Mouse (Mus musculus) subcutaneous adipose tissue, adult 2 months (tissue): ENCODE measurements around the gene Slc1a6. TPM values are rescaled to one million over a fixed set of nuclear protein-coding genes. Genes with fewer than 3 reads are reported as not detected.

ENCODE experiments used
- polyA plus RNA-seq: library from polyadenylated mRNA; depleted of rRNA; stranded (reverse); fragments of >200 nt; gene quantifications from 2 replicates; pipeline ENCODE4 v1.2.3, GENCODE M21; 2012; ENCODE audit warnings: low replicate concordance; rRNA removed

Gene Slc1a6
- polyA plus RNA-seq, result 0.29 and 1.5 TPM in 2 replicates

GRCm38 (mm10) chr10:78779981-78780651, at the start of gene Slc1a6:
TSS of gene Slc1a6 (plus strand) at chr10:78780496.

DNA sequence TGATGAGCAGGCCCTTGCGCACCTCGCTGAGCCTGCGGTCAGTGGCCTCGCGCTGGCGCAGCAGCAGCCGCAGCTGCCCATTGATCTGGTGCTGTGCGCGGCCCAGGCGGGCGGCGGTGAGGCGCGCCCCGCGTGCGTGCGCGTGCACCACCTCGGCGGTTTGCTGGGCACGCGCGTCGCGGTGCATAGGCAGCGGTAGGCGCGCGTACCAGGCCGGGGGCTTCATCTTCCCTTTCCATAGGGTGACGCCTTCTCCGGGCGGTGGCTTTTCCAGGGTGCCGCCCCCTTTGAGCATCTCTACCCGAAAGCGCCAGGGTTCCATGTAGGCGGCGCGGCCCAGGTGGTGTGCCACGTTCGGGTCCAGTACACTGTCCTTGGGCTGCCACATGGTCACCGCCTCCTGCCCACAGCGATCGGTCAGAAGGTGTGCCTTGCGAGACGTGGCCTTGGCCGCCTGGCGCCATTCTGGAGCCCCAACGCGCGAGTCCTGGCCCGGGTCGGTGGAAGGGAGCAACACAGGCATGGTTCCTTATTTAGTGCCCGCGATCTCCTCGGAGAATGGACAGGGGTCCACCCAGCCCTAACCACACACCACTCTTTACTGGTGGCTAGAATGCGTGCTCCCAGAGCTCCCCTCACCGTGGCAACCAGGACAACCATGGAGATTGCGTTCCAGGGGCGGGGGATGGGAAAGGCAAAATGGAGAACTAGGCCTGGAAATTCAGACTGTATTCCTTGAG, 27.7 kb upstream of the Slc1a6 start, which contains the start of gene Ccdc105:
TSS of gene Ccdc105 (minus strand) at position 614 of the 740 bp plus-strand sequence.

DNA sequence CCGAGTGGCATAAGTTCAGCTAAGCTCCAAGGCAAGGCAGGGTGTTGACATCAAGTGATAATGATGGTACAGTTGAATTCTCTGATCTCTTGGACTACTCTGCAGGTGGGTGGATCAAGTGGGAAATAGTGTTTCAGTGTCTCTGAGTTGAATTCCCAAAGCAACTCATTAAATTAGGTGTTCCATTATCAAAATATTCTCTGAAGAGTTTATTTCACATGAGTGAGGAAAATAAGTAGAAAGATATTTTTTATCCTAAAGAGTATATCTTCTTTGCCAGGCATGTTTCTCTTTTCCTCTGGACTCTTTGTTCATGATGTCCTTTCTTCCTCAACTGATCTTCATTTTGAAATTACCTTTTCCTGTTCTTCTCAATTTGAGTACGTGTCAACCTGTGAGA, 71.8 kb downstream of the Slc1a6 start, which contains the start of gene Olfr1356:
TSS of gene Olfr1356 (minus strand) at position 101 of the 400 bp plus-strand sequence.

Other genes starting within 250 kb of the Slc1a6 start
- gene Ilvbl, start 206.2 kb upstream of the Slc1a6 start, polyA plus RNA-seq, result 32.1 and 63.2 TPM in 2 replicates
- gene Syde1, start 188.5 kb upstream of the Slc1a6 start, polyA plus RNA-seq, result 50.6 and 51.1 TPM in 2 replicates
- not detected in 2 replicates for gene Olfr1357, start 162.4 kb upstream of the Slc1a6 start, polyA plus RNA-seq
- 0.17 TPM in 1 of 2 replicates, not detected in the other for gene Casp14, start 62.2 kb upstream of the Slc1a6 start, polyA plus RNA-seq
- not detected in 2 replicates for gene Ccdc105, start 27.4 kb upstream of the Slc1a6 start, polyA plus RNA-seq
- gene Olfr1356, start 71.7 kb downstream of the Slc1a6 start, polyA plus RNA-seq, result not detected in 2 replicates
- not detected in 2 replicates for gene Olfr1355, start 95.0 kb downstream of the Slc1a6 start, polyA plus RNA-seq
- not detected in 2 replicates for gene Olfr1354, start 132.7 kb downstream of the Slc1a6 start, polyA plus RNA-seq
- not detected in 2 replicates for gene Olfr8, start 170.1 kb downstream of the Slc1a6 start, polyA plus RNA-seq
- gene Olfr1353, start 182.8 kb downstream of the Slc1a6 start, polyA plus RNA-seq, result not detected in 2 replicates
- gene Olfr1352, start 200.6 kb downstream of the Slc1a6 start, polyA plus RNA-seq, result not detected in 2 replicates
- not detected in 2 replicates for gene Olfr1351, start 232.0 kb downstream of the Slc1a6 start, polyA plus RNA-seq
- gene Olfr57, start 248.2 kb downstream of the Slc1a6 start, polyA plus RNA-seq, result not detected in 2 replicates